Mouse (Mus musculus) right cerebral cortex, postnatal 14 days (tissue): ENCODE data around the gene Arrdc4.

Source experiments
- DNase-seq: peaks from one replicate; pipeline ENCODE4 v3.0.0; 2022

Arrdc4 gene

GRCm38 (mm10) chr7:68708563-68709318 lies 40.3 kb downstream of the Arrdc4 start:
- no peak for DNase-seq

GRCm38 (mm10) chr7:68705162-68705561 lies 43.9 kb downstream of the Arrdc4 start:
- no peak for DNase-seq

- DNase-seq: no peak
These were observed 51.7 kb downstream of the Arrdc4 start for GRCm38 (mm10) chr7:68697313-68697712.

GRCm38 (mm10) chr7:68696908-68697307 lies 52.1 kb downstream of the Arrdc4 start:
- no peak for DNase-seq

- DNase-seq: no peak
These were observed 52.6 kb downstream of the Arrdc4 start for GRCm38 (mm10) chr7:68696446-68696845.

GRCm38 (mm10) chr7:68692731-68693130 lies 56.3 kb downstream of the Arrdc4 start:
- no peak for DNase-seq

- no peak for DNase-seq
These were observed 57.6 kb downstream of the Arrdc4 start for GRCm38 (mm10) chr7:68691454-68691853.

- no peak for DNase-seq
These were observed 61.9 kb downstream of the Arrdc4 start for GRCm38 (mm10) chr7:68687140-68687611.
